Mouse (Mus musculus) heart, adult 2 months (tissue): ENCODE measurements at regions not wholly inside any gene's neighbourhood (a gene's known extent, or its start where the extent isn't known, plus 50 kb on each side); places are given as distances from the start of the nearest gene placed in this dataset.

ENCODE experiments used
- CTCF ChIP-seq: fragments of 200-600 bp; IDR thresholded peaks from 2 replicates; pipeline ENCODE4 v1.8.1; 2022; ENCODE audit warnings: antibody characterized with exemption, mild to moderate bottlenecking, moderate library complexity
- EP300 ChIP-seq: fragments of 200-500 bp; IDR thresholded peaks from 2 replicates; pipeline ENCODE4 v1.6.1; 2011; ENCODE audit warnings: low read depth, low read length, control low read depth; ENCODE audit not compliant: insufficient read depth
- POLR2A ChIP-seq: fragments of 200-500 bp; IDR thresholded peaks from 2 replicates; pipeline ENCODE4 v1.6.1; 2011; ENCODE audit warnings: mild to moderate bottlenecking, low read depth, low read length, control low read depth; ENCODE audit not compliant: insufficient read depth

DNA sequence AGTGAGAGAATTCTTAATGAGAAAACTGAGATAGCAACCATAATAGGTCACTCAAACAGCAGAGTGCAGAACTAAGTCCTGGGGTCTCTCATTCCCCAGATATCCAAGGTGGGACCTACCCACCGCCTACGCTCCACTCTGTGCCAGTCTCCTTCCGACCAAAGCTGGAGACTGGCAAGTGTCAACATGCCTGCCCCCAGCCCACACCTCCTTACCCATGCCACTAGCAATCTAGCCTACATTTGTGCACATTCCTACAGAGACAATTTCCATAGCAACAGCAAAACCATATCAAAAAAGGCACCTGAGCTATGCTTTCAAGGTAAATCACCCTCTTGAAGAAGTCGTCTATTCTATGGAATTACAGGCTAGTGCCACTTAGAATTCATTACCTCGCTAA, 97.3 kb upstream of the Ankrd1 start:
- TF ChIP-seq POLR2A (no peak), EP300 (no peak), CTCF (no peak)
